Mouse (Mus musculus): ENCODE results near the gene Eif3f. TPM values are rescaled to one million over a fixed set of nuclear protein-coding genes. Genes with fewer than 3 reads are reported as not detected.

Gene Eif3f
- total RNA-seq (2022), result 100 to 1,000 TPM; 101 to 102 (median 101) TPM

DNA sequence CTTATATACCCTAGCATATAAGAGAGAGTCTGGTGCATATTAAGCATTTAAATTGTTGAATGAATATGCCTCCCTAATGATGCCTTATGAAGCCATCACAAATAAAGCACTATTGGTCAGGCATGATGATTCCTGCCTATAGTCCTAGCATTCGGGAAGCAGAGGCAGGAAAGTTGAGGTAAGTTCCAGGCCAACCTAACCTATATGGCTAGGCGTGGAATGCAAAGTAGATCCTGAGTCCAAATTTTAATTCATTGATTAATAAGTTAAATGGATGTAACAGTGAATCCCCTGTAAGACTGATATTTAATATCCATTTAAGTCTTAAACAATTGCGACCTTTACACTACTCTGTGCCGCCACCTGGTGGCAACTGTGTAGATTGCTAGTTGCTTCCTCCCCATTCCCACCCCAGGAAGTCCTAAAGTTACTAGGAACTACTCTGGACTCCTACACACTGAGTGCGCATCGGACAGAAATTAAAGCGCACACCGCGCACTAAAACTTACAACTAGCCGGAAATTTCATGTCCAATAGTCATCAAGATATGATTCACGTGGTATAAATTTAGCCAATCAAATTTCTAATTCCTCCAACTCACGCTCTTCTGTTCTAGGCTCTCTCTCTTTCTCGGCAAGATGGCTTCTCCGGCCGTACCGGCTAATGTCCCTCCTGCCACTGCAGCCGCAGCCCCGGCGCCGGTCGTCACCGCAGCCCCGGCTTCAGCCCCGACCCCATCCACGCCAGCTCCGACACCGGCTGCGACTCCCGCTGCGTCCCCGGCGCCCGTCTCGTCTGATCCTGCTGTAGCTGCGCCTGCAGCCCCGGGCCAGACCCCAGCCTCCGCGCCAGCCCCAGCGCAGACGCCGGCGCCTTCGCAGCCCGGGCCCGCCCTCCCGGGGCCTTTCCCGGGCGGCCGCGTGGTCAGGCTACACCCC is at the start of gene Eif3f:
Eif3f (plus strand) TSS at position 624 of the 938 bp plus-strand sequence.
- DNase-seq (ENCODE audit: low spot score in 2 of 2), result peak; percentile 94 to 97

DNA sequence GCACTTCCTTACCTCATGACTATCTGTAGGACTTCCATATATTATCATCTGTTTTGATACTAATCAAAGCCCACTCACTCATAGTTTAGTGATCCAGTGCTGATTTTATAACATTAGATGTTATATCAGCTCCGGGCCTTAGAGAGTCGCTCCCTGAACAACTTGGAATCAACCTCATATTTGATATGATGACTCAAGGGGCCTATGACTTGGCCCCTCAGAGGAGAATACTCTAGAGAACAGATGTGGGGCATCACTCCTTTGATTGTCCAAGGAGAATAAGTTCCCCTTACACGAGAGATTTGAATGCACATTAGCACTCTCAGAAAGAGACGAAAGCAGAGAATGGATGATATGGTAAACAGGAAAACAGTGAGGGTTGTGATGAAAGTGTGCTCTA is 49.3 kb upstream of the Eif3f start, which contains the start of gene Olfr518:
Olfr518 (minus strand) TSS at position 101 of the 400 bp plus-strand sequence.
- no peak for DNase-seq (ENCODE audit: low spot score in 2 of 2)

DNA sequence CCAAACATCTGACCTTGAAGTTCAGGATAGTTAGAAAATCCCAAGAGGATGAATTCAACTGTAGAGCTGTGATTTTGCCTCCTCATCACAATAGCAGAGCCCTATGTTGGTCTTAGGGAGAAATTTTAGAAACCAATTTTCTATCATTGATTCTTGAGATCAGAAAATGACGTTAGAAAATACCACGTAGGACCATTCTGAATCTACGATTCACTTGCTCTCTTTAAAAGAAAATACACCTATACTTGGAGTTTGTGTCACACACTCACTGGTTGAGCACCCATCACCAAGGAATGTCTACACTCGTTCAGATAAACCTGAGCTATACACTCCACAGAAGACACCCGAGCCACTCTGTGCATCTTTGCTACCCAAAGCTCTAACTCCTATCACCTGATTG is 39.9 kb upstream of the Eif3f start, which contains the start of gene Olfr519:
Olfr519 (minus strand) TSS at position 101 of the 400 bp plus-strand sequence.
- DNase-seq (ENCODE audit: low spot score in 2 of 2), result no peak

DNA sequence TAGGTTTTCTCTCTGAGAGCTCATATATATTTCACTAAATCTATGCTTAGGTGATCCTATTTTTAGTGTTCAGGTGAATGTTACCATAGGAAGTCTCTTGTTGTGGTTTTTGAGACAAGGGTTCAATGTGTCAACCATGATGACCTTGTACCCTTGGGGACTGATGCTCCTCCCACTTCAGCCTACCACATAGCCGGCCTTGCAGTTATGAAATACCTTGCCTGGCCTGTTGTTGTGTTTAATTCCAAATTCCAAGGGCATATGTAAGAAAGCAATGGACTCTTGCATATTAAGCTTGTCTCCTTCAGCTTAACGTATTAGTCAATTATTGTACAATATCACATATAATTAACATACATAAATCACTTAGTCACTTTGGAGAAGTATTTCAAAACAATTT is 30.2 kb upstream of the Eif3f start:
- no peak for DNase-seq (ENCODE audit: low spot score in 2 of 2)

DNA sequence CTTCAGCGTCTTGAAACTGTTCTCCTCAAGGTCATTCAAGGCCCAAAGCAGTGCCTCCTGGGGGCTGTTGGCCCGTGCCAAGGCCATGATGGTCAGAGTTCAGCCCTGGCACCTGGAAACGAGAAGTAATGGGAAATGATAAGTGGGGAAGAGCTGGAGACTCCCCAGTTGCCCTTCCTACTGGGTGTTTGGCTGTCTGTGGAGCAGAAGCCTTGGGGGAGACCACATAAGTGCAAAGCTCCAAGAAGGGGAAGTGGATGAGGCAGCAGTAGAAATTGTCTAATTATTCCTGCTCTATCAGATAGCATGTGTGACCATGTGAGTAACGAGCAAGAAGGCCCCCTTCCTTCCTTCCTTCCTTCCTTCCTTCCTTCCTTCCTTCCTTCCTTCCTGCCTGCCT is 7.2 kb upstream of the Eif3f start:
- no peak for DNase-seq (ENCODE audit: low spot score in 2 of 2)

DNA sequence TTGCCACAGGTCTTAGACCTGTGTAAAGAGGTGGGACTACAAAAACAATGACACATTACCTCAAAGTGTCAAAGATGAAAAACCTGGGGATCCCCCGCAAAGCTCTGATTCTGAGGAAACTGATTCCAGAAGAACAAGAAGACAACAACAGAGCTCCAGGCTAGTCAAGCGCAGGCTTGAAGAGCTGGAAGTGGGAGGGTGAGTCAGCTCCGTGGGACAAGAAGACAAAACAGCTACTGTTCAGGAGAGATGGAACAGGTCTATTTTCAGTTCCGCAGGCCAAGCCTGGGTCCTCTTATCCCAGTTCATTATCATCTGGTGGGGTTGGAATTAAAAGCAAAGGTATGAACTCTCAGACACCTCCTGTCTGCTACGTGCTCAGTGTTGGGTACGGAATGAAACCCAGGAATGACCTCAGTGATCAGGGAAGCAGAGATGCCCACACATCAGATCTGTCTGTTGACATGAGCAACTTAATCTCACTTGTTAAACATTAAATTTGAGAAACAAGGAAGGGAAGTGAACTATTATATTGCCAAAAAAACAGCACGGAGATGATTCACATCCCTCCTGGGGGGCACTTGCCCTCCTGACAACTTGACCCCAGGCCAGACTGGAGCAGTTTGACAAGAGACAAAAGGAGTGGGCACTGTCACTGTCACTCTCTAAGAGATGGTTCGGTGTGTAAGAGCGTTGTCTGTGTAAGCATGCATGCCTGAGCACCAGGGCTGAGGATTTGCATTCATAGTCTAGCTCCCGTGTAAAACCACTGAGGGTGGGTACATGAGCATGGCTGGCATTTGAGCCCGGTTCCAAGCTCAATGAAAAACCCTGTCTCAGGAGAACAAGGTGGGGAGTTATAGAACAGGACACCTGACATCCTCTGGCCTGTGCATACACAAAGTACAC is 5.7 kb upstream of the Eif3f start:
- no peak for DNase-seq (ENCODE audit: low spot score in 2 of 2)

DNA sequence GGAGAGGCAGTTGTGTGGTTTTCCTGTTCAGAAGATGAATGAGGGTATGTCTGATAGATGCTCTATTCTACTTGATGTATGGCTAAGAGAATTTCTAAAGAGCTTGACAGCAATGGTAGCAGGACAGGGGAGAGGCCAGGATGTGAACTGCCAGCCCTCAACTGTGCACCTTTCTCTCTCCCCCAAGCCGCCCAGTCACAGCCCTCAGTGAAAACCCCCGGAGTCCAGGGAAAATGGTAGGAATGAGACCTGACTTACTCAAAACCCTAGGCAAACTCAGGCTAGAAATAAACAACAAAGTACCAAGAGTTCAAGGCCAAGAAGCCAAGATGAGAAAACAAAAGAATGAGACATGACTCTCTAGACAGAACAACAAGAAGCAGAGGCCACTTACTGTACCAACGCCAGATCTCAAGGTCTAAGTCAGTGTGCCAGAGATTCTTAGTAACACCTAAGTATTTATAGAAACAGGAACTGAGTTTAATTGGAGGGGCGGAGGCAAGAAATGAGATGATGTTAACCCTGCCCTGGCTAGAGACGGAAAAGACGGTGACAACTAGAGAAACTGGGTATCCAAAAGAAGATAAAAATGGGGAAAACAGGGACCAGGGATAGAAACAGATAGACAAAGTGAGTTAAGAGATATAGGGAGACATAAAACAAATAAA is 4.4 kb upstream of the Eif3f start, which contains the start of gene Nlrp10:
Nlrp10 (minus strand) TSS at position 453 of the 668 bp plus-strand sequence.
- DNase-seq (ENCODE audit: low spot score in 2 of 2), result no peak

DNA sequence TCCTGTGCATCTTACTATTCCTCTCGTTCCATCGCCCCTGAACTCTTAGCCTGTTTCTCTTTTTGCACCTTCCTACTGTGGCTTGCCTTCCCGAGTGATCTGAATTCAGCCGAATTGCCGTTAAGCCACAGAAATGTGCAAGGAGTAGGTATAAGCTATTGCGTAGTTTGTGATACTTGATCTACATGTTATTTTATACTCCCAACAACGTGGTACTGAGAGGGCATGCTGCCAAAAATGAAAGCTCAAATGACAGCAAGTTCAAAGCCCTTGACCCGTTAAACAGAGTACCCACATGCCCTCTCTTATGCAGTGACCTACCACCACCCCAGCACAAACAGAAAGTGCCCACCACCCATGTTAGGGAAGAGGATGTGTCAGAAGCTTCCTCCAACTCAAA is 619 bp downstream of the Eif3f start:
- no peak for DNase-seq (ENCODE audit: low spot score in 2 of 2)

DNA sequence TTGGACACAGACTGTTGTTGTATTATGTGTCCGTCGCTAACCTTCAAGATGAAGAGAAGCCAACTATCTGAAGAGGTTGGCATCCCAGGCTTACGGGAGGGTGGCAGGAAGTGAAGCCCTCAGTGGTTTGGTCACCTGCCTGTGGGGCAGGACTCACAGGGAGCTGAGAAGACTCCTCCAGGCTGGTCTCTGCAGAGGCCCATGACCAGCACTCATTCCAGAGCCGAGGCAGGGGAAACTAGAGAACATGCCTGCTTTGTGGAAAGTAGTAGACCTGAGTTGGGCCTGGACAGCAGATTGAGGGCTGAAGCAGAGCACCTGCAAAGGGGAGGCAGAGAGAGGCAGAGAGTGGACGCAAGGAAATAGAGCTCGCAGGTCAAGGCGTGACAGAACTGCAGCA is 1.2 kb downstream of the Eif3f start:
- no peak for DNase-seq (ENCODE audit: low spot score in 2 of 2)

DNA sequence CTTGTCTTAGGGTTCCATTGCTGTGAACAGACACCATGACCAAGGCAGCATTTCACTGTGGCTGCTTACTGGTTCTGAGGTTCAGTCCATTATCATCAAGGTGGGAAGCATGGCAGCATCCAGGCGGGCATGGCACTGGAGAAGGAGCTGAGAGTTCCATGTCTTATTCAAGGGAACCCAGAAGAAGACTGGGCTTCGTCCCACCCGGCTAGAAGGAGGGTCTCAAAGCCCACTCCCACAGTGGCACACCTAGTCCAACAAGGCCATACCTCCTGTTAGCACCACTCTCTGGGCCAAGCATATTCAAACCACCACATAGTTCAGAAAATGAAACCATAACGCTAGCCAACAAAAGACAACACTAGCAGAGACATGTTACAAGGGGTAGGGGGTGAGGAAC is 2.4 kb downstream of the Eif3f start:
- no peak for DNase-seq (ENCODE audit: low spot score in 2 of 2)

DNA sequence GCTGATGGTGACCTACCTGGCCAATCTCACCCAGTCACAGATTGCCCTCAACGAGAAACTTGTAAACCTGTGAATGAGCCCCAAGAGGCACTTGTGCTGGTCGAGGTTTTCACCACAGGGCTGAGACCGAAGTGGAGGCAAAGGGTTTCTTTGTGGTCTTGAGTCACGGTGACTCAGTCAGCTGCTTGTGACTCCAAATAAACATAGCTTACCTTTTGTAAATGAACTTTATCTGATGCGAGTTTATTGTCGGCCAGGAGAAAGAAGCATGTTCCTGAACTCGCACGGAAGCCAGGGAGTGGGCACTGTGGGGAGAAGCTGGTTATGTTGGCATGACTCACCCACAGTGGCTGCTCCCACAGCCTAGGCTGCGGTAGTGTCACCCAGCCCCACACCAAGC is 7.2 kb downstream of the Eif3f start:
- no peak for DNase-seq (ENCODE audit: low spot score in 2 of 2)

DNA sequence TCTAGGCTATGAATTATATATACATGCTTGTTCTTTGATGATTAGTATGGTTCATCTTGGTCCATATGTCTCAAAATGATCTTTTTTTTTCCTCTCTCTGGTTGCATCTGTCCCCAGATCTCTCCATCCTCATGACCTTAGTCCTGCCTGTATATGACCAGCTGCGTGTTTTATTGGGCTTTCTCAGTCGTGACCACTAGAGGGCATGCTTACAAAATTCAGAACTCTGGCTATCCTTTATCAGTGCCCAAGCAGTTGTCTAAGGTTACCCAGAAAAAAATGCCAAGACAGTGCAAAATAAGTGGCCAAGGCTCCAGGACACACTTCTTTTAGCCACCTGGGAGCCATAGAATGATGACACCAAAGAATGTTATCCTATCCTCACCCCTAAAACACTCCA is 9.8 kb downstream of the Eif3f start:
- DNase-seq (ENCODE audit: low spot score in 2 of 2), result no peak

DNA sequence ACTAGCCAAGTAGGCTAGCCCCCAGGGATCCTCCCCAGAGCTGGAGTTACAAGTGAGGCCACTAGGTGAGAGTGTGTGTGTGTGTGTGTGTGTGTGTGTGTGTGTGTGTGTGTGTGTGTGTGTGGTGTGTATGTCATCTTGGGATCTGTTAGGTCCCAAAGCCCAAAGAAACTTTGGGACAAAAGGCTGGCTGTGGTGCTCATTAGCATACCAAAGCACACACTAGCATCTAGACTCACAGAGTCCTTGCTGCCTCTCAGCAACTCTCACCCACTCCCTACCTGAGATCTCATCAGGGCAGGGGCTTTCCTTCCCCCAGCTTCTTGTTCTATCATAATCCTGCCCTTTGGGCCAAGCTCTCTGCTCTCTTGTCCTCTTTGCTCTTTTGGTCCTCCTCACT is 14.4 kb downstream of the Eif3f start:
- DNase-seq (ENCODE audit: low spot score in 2 of 2), result no peak

DNA sequence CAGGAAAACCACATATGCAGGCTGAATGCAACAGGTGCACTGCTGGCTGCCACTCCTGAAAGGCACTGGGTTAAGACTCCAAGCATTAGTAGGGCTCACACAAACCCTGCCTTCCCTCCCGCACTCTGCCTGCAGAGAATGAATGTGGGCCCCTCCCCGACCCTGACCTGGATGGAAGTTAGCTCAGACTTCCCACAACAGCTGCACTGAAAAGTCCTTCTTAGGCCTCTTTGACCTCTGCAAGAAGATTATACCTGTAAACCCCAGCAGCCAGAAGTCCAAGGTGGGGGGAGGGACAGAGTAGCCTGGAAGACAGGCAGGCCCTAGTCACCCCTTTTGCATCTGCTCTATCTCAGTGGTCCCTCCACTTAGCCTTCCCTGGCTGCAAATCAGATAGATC is 15.1 kb downstream of the Eif3f start:
- DNase-seq (ENCODE audit: low spot score in 2 of 2), result no peak

DNA sequence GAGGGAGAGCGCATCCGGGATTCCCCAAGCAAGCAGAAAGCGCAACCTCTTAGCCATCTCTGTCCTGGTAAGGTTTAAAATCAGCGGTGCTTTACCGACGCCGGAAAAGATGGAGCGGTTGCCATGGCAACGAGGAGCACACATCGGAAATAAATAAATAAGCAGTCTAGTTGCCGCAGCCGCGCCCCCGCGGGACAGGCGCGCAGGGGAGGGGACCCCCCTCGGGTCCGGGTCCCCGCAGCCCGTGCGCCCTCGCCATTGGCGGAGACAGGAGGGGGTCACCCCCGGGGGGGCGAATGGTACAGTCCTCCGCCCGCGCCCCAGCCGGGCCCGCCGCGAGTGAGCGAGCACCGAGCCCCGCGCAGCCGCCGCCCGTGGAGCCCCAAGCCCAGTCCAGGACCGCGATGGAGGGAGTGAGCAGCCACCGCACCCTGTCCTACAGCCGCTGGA is 16.1 kb downstream of the Eif3f start, which contains the start of gene Tub:
Tub (plus strand) TSS at position 27 of the 450 bp plus-strand sequence.
- peak in 1 of 2 experiments; percentile 87 for DNase-seq (ENCODE audit: low spot score in 2 of 2)

DNA sequence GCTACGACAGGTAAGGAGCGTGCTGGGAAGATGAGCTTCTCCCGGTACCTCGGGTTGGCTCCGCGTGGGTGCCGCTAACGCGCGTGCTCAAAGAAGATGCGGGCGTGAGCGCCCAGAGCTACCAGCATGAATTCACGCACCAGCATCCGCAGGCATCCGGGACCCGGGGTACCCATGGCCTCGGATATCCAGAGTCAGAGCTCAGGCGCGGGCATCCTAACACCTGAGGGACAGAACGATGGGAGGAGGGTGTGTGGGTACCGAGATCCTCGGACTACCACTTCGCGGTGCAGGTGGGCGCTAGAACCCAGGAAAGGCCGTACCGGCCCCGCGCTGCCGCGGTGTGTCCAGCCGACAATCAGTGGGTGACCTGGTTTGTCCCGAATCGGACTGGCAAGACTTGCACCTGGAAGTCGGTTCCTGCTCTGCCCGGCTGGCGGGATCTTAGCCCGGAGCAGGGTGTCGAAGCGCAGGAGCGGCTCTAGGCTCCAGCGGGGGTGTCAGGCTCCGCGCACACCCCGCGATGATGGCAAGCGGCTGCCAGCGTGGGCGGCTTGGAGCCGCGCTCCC is 16.6 kb downstream of the Eif3f start:
- DNase-seq (ENCODE audit: low spot score in 2 of 2), result peak; percentile 74 to 75

DNA sequence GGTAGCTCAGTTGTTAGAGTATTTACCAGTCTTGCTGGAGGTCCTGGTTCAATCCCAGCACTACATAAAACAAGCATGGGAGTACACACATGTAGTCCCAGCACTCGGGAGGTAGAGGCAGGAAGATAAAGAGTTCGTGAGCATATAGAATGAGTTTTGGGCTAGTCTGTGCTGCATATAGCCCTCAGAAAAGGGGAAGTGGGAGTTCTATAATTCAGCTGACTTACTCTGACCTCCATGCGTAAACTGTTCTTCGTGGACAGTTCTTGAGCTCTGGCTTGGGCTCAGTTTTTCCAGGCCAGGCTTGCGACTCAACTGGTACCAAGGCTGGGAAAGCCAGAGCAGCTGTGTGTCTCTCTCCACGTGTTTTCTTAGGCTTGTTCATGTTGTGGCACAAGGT is 18.6 kb downstream of the Eif3f start:
- no peak for DNase-seq (ENCODE audit: low spot score in 2 of 2)

DNA sequence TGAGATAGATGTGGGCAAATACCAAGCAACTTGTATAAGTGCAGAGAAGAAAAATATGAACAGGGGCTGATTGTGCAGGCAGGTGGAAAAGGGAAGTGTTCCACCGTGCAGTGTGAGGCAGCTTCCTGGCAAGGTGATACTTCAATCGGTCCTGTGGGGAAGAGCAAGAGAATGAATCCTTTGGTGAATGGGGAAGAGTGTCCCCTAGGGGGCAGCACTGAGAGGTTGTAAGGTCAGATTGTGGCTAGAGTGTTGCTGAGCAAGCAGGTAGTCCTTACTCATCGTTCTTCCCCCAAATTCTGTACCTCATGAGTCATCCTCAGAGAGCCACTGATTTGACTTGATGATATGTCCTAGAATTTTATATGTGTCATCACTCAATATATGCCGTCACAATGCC is 20.0 kb downstream of the Eif3f start:
- no peak for DNase-seq (ENCODE audit: low spot score in 2 of 2)

DNA sequence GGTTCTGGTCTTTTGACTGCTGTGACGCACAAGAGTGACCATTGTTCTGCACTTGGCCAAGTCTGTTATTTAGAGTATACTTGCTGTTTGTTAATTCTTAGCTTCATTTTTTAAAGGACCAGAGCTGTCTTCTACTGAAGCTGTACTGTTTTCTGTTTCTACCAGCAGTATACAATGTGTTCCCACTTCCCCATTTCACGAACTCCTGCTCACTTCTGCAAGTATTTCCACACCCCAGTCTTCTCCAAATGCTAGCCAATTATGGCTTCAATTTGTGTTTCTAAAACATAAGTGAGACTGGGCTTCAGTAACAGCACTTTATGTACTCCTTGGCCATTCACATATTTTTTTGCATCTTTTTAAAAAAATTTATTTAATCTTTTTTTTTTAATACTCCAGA is 23.5 kb downstream of the Eif3f start:
- no peak for DNase-seq (ENCODE audit: low spot score in 2 of 2)

DNA sequence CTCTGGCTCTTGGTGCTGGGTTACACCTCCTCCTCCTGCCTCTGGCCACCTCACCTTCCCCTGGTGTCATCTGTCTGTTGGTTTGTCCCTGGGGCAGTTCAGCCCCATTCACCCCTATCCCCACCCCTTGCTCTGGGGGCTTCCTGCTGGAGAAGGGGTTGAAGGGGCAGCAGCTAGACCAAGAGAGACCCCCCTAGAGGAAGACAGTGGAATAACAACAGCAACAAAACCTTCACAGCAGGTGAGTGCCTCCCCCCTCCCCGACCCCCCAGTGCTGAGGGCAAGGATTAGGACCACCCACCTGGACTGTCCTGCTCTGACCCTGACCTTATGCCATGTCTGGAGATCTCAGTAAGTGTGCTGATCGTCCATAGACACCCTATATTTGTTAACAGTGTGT is 31.8 kb downstream of the Eif3f start:
- no peak for DNase-seq (ENCODE audit: low spot score in 2 of 2)

Measured in left cerebral cortex, adult 8-10 months (tissue).